9 mouse cellular contexts compared by ENCODE assay signal in genomic region chr5:119777836-119778235, GRCm38 (mm10). TPM values are rescaled to one million over a fixed set of nuclear protein-coding genes. Genes with fewer than 3 reads are reported as not detected.
DNase-seq lines count a peak whose midpoint lies in the region; ATAC-seq and TF ChIP-seq lines count a peak whose summit lies in the region.
"Had no signal": no experiment of that assay in that cellular context is flagged by ENCODE, and none has a peak within 500 bp of the region (broad histone marks: within the 10 kb centered on the region; RNA-seq: fewer than 3 reads in every experiment).

No protein-coding gene starts in this region.

- H3K4me1 ChIP-seq in liver, embryonic 14.5 days (replicated peaks; ENCODE audit: control insufficient read depth in 2 of 2, insufficient read depth in 2 of 2, low read length in 1 of 2): no peaks in the 10 kb centered on the region
- no peaks in the 10 kb centered on the region for H3K4me1 ChIP-seq in liver, embryonic 12.5 days

- H3K36me3 ChIP-seq in liver, embryonic 14.5 days (replicated peaks; ENCODE audit: control insufficient read depth, insufficient read depth, low read depth): no peaks in the 10 kb centered on the region
- no peaks in the 10 kb centered on the region for H3K36me3 ChIP-seq in liver, embryonic 12.5 days
- H3K36me3 ChIP-seq: G1E had no signal

- H3K4me2 ChIP-seq in liver, embryonic 14.5 days (ENCODE audit: low read depth): no peak overlapping the region
- no peak overlapping the region for H3K4me2 ChIP-seq in liver, embryonic 12.5 days

- 12% methylated on average over 2 of the region's 2 CpGs for WGBS in liver, embryonic 14.5 days (ENCODE audit: insufficient replicate concordance)
- 10% methylated on average over 2 of the region's 2 CpGs for WGBS in liver, embryonic 12.5 days (ENCODE audit: insufficient replicate concordance)

- no peaks in the 10 kb centered on the region for H3K27me3 ChIP-seq in liver, embryonic 14.5 days (ENCODE audit: control insufficient read depth, insufficient read depth, low read length)
- H3K27me3 ChIP-seq in liver, embryonic 12.5 days (replicated peaks): peaks cover 23% of the 10 kb centered on the region

- no peak overlapping the region for H3K27ac ChIP-seq in liver, embryonic 14.5 days
- no peak overlapping the region for H3K27ac ChIP-seq in liver, embryonic 12.5 days

- ATAC-seq in liver, embryonic 14.5 days (ENCODE audit: insufficient read depth): no peak
- ATAC-seq in liver, embryonic 12.5 days: no peak
- ATAC-seq in activated CD4-positive, CD25-positive, alpha-beta regulatory T cell, adult 4 months: no peak

- DNase-seq in cerebellum, postnatal 14 days: peak; percentile 56 to 59
- no peak for DNase-seq in cerebellum, adult 8-10 months
- DNase-seq in liver, embryonic 14.5 days (ENCODE audit: low read depth in 3 of 3, low spot score in 3 of 3): peak in 1 of 3 experiments; percentile 4
- peak; percentile 73 for DNase-seq in brain, adult 2 months (ENCODE audit: low read depth, low spot score)
- DNase-seq in left cerebral cortex, postnatal 14 days (ENCODE audit: low spot score in 2 of 2): peak; percentile 55 to 69
- no peak for DNase-seq in gastrocnemius, postnatal 14 days

- TF ChIP-seq EP300 in liver, embryonic 14.5 days (IDR thresholded peaks at IDR 0.05; ENCODE audit: low read depth): no peak

- intact Hi-C loops in left cerebral cortex, postnatal 14 days (cut with DNase I): loop anchor here (1.0 to 5.0 kb wide), 2 partner anchors 310 to 324 kb away; no protein-coding TSS in a partner anchor
- intact Hi-C loops in gastrocnemius, postnatal 14 days (cut with DNase I; ENCODE audit: low total_unique reads): loop anchor here (5.0 kb wide), 1 partner anchor 309 kb away; no protein-coding TSS in a partner anchor

- no peak overlapping the region for H3K4me3 ChIP-seq in liver, embryonic 14.5 days (ENCODE audit: insufficient read depth in 1 of 2, low read depth in 2 of 2, low read length in 2 of 2)
- no peak overlapping the region for H3K4me3 ChIP-seq in liver, embryonic 12.5 days

- no peaks in the 10 kb centered on the region for H3K9me3 ChIP-seq in liver, embryonic 14.5 days (ENCODE audit: control insufficient read depth, low read length)
- no peaks in the 10 kb centered on the region for H3K9me3 ChIP-seq in liver, embryonic 12.5 days (replicated peaks)

- peak; percentile 27 for TF ChIP-seq CTCF in liver, embryonic 14.5 days (IDR thresholded peaks at IDR 0.05; ENCODE audit: low read depth)

- H3K9ac ChIP-seq in liver, embryonic 14.5 days (replicated peaks): no peak overlapping the region
- no peak overlapping the region for H3K9ac ChIP-seq in liver, embryonic 12.5 days

RNA-seq across cellular contexts. Expression of gene Tbx5, which starts 54.6 kb away (rescaled TPM):
- polyA plus RNA-seq in liver, embryonic 14.5 days (2012; rRNA removed): 0.01 TPM in 1 of 2 replicates, not detected in the other
- polyA plus RNA-seq in liver, embryonic 14.5 days (2014; fragmentation: Nextera tagmentation; extraction: Ambion mirVana): 0.03 TPM in 1 of 2 replicates, not detected in the other
- 0.27 and 0.83 TPM in 2 replicates for polyA plus RNA-seq in liver, embryonic 12.5 days (2016; fragmentation: Nextera tagmentation; extraction: Ambion mirVana)
- not detected for total RNA-seq in left cerebral cortex, postnatal 14 days (2021)
- not detected for polyA plus RNA-seq in activated CD4-positive, CD25-positive, alpha-beta regulatory T cell, adult 4 months (2017; shearing (Covaris generic))
- under 1 TPM in 1 of 2 experiments, not detected in 1; 0.11 TPM for total RNA-seq in gastrocnemius, postnatal 14 days (2021)
- polyA plus RNA-seq: G1E had no signal

Comparison
In these comparisons a context has a peak if more than half of its experiments do, and no peak if none do; other contexts are left out.
1. DNase-seq: peak in cerebellum, postnatal 14 days (2 of 2), brain, adult 2 months (single experiment) and left cerebral cortex, postnatal 14 days (2 of 2); none in cerebellum, adult 8-10 months (single experiment) and gastrocnemius, postnatal 14 days (single experiment).